Mouse (Mus musculus) Patski (cell line): ENCODE measurements around the gene Rab3a. TPM values are rescaled to one million over a fixed set of nuclear protein-coding genes. Genes with fewer than 3 reads are reported as not detected.
A peak's percentile ranks its signal among the peaks of the same experiment; 100 is the strongest.

Experiments
- ATAC-seq: fragments of 100-300 bp; one replicate; pipeline ENCODE4 v1.8.0; 2021
- CTCF ChIA-PET: fragments of 350-600 bp; sonication (Branson Sonifier 250); formaldehyde crosslinking; loops from one replicate; lab custom pipeline; 2022; ENCODE audit warnings: inconsistent platforms; lab: Charles Lee
- POLR2A ChIA-PET: fragments of 350-600 bp; sonication (Branson Sonifier 250); formaldehyde crosslinking; loops from one replicate; lab custom pipeline; 2022; ENCODE audit warnings: antibody characterized with exemption, inconsistent platforms; lab: Charles Lee
- DNase-seq: peaks from one replicate; pipeline ENCODE4 v3.0.0-alpha.2; 2011; ENCODE audit warnings: low read depth, low spot score
- H3K27me3 ChIP-seq: fragments of 371-371 bp; one replicate; pipeline ENCODE4 v1.5.1; 2021
- CTCF ChIP-seq: fragments of 100-300 bp; IDR thresholded peaks from one replicate; pipeline ENCODE4 v1.5.1; 2021
- in situ Hi-C: fragments of 300-500 bp; cut with MboI; formaldehyde crosslinking; loops from 3 replicates; pipeline ENCODE4 v1.11.1; 2018; ENCODE audit warnings: low pct_unique_long_range_greater_than_20kb, mixed read lengths
- polyA plus RNA-seq: library from polyadenylated mRNA; unstranded; gene quantifications from one replicate; pipeline ENCODE4 v1.2.3, GENCODE M21; 2021

The Rab3a gene
- polyA plus RNA-seq, 1 experiment from 2014 or later: 35.0 TPM

- CTCF ChIA-PET: interaction anchor here (1.2 to 1.9 kb wide), 3 partner anchors 14 to 35 kb away, joined by 3 to 7 read pairs (median 3); partner anchors contain the start of gene Arrdc2
- H3K27me3 ChIP-seq: no peaks in the 10 kb centered on the region
Observed at GRCm38 (mm10) chr8:70804481-70805206, 50.2 kb downstream of the Rab3a start, which contains the start of gene Mast3. Mast3 (minus strand) TSS chr8:70805054.

GRCm38 (mm10) chr8:70806541-70806940, 52.1 kb downstream of the Rab3a start:
- in situ Hi-C loops: no loop called here
- ChIA-PET POLR2A (no interaction called here), CTCF (interaction anchor here (1.9 kb wide), 1 partner anchor 15 kb away, joined by 7 read pairs; no protein-coding TSS in a partner anchor)
- no peak for DNase-seq
- H3K27me3 ChIP-seq: no peaks in the 10 kb centered on the region
- no peak for ATAC-seq
- TF ChIP-seq CTCF: no peak

More at GRCm38 (mm10) chr8:70804481-70805206, 50.2 kb downstream of the Rab3a start, which contains the start of gene Mast3:
- POLR2A ChIA-PET: interaction anchor here (1.1 to 2.0 kb wide), 2 partner anchors 13 to 81 kb away, joined by 3 to 11 read pairs; partner anchors contain the start of gene Pde4c
- in situ Hi-C loops: no loop called here
- DNase-seq (no peak), ATAC-seq (peak; percentile 69)
- TF ChIP-seq CTCF: no peak

GRCm38 (mm10) chr8:70807304-70807703, 52.8 kb downstream of the Rab3a start:
- in situ Hi-C loops: no loop called here
- no peaks in the 10 kb centered on the region for H3K27me3 ChIP-seq

GRCm38 (mm10) chr8:70808239-70808638, 53.8 kb downstream of the Rab3a start, which contains the start of gene Il12rb1:
Il12rb1 (plus strand) TSS chr8:70808449.
- H3K27me3 ChIP-seq: no peaks in the 10 kb centered on the region
- ChIA-PET POLR2A (no interaction called here), CTCF (interaction anchor here (1.0 to 1.2 kb wide), 2 partner anchors 8 to 36 kb away, joined by 3 to 5 read pairs; no protein-coding TSS in a partner anchor)
- DNase-seq (no peak), ATAC-seq (no peak)
- in situ Hi-C loops: no loop called here
- TF ChIP-seq CTCF: no peak

More at GRCm38 (mm10) chr8:70807304-70807703, 52.8 kb downstream of the Rab3a start:
- no peak for TF ChIP-seq CTCF
- ATAC-seq (no peak), DNase-seq (no peak)
- POLR2A ChIA-PET: no interaction called here
- CTCF ChIA-PET: no interaction called here

Other genes starting within 250 kb of the Rab3a start
- gene Rex1bd, start 247.9 kb upstream of the Rab3a start, polyA plus RNA-seq: 93.9 TPM
- 662 TPM for gene Uba52, start 243.9 kb upstream of the Rab3a start, polyA plus RNA-seq
- gene Fkbp8, start 227.0 kb upstream of the Rab3a start, polyA plus RNA-seq: 278 TPM
- gene Kxd1, start 226.7 kb upstream of the Rab3a start, polyA plus RNA-seq: 81.4 TPM
- 26.1 TPM for gene Ell, start 215.2 kb upstream of the Rab3a start, polyA plus RNA-seq
- 6.4 TPM for gene Isyna1, start 160.3 kb upstream of the Rab3a start, polyA plus RNA-seq
- gene Ssbp4, start 145.8 kb upstream of the Rab3a start, polyA plus RNA-seq: 253 TPM
- 0.04 TPM for gene Lrrc25, start 138.5 kb upstream of the Rab3a start, polyA plus RNA-seq
- 354 TPM for gene Gdf15, start 122.2 kb upstream of the Rab3a start, polyA plus RNA-seq
- 116 TPM for gene Pgpep1, start 94.3 kb upstream of the Rab3a start, polyA plus RNA-seq
- gene Lsm4, start 81.4 kb upstream of the Rab3a start, polyA plus RNA-seq: 189 TPM
- 376 TPM for gene Jund, start 55.7 kb upstream of the Rab3a start, polyA plus RNA-seq
- gene Iqcn, start 51.2 kb upstream of the Rab3a start, polyA plus RNA-seq: 0.06 TPM
- 1.1 TPM for gene Gm3336, start 36.1 kb upstream of the Rab3a start, polyA plus RNA-seq
- 15.0 TPM for gene Pde4c, start 31.0 kb upstream of the Rab3a start, polyA plus RNA-seq
- gene Mpv17l2, start 6.3 kb downstream of the Rab3a start, polyA plus RNA-seq: 85.2 TPM
- 110 TPM for gene Pik3r2, start 22.0 kb downstream of the Rab3a start, polyA plus RNA-seq
- gene Mast3, start 50.4 kb downstream of the Rab3a start, polyA plus RNA-seq: 30.4 TPM
- 0.80 TPM for gene Il12rb1, start 53.8 kb downstream of the Rab3a start, polyA plus RNA-seq
- 6.8 TPM for gene Arrdc2, start 85.0 kb downstream of the Rab3a start, polyA plus RNA-seq
- 8.0 TPM for gene Kcnn1, start 108.6 kb downstream of the Rab3a start, polyA plus RNA-seq
- 67.5 TPM for gene Ccdc124, start 119.3 kb downstream of the Rab3a start, polyA plus RNA-seq
- 0.08 TPM for gene Slc5a5, start 138.1 kb downstream of the Rab3a start, polyA plus RNA-seq
- gene Rpl18a, start 142.7 kb downstream of the Rab3a start, polyA plus RNA-seq: 1,930 TPM
- gene Map1s, start 151.3 kb downstream of the Rab3a start, polyA plus RNA-seq: 50.9 TPM